Mouse (Mus musculus) kidney, embryonic 14.5 days (tissue): ENCODE measurements around the gene Trit1. TPM values are rescaled to one million over a fixed set of nuclear protein-coding genes. Genes with fewer than 3 reads are reported as not detected.

Experiments
- ATAC-seq: fragments of 200-750 bp; cut with Nextera tagmentation; 2 replicates; pipeline ENCODE4 v1.8.0; 2017; ENCODE audit warnings: moderate number of reproducible peaks, mild to moderate bottlenecking, moderate TSS enrichment, moderate library complexity; ENCODE audit not compliant: low FRiP score, low TSS enrichment
- H3K27ac ChIP-seq: fragments of 300-500 bp; sonication (generic); 2 replicates; pipeline ENCODE4 v1.5.1; 2014; ENCODE audit warnings: low read depth, mild to moderate bottlenecking, low read length, moderate library complexity, mixed read lengths
- H3K27me3 ChIP-seq: fragments of 300-500 bp; sonication (generic); 2 replicates; pipeline ENCODE4 v1.6.1; 2014; ENCODE audit warnings: mild to moderate bottlenecking, low read length; ENCODE audit not compliant: control insufficient read depth, insufficient read depth
- H3K36me3 ChIP-seq: fragments of 300-500 bp; sonication (generic); 2 replicates; pipeline ENCODE4 v1.6.1; 2014; ENCODE audit warnings: low read length, mixed read lengths; ENCODE audit not compliant: control insufficient read depth, insufficient read depth
- H3K4me1 ChIP-seq: fragments of 300-500 bp; sonication (generic); 2 replicates; pipeline ENCODE4 v1.6.1; 2014; ENCODE audit warnings: low read length, mixed read lengths; ENCODE audit not compliant: control insufficient read depth, insufficient read depth
- H3K4me2 ChIP-seq: fragments of 300-500 bp; sonication (generic); replicated peaks from 2 replicates; pipeline ENCODE4 v1.6.1; 2014; ENCODE audit warnings: low read depth, mild to moderate bottlenecking, low read length
- H3K4me3 ChIP-seq: fragments of 300-500 bp; sonication (generic); 2 replicates; pipeline ENCODE4 v1.5.1; 2014; ENCODE audit warnings: mild to moderate bottlenecking, low read length
- H3K9ac ChIP-seq: fragments of 300-500 bp; sonication (generic); 2 replicates; pipeline ENCODE4 v1.6.1; 2014; ENCODE audit warnings: low read depth, mild to moderate bottlenecking, low read length, moderate library complexity
- H3K9me3 ChIP-seq: fragments of 300-500 bp; sonication (generic); 2 replicates; pipeline ENCODE4 v1.6.1; 2016; ENCODE audit warnings: low read length; ENCODE audit not compliant: control insufficient read depth
- WGBS: fragments of 180-500 bp; shearing (Covaris S2); extraction: QIAGEN DNeasy Blood & Tissue Kit; methylation state at CpG from one replicate; pipeline ENCODE4 v1.1.7; 2014; 5-methylcytosine and 5-hydroxymethylcytosine counted together
- polyA plus RNA-seq: library from polyadenylated mRNA; unstranded; fragments of >200 nt; fragmentation: Nextera tagmentation; extraction: Ambion mirVana; gene quantifications from 2 replicates; pipeline ENCODE4 v1.2.1, GENCODE M21; 2014

Gene Trit1
- polyA plus RNA-seq, 1 experiment from 2014 or later = 21.7 TPM

GRCm38 (mm10) chr4:123076928-123077327 is 60.5 kb downstream of the Trit1 start:
- 0 out of 2 replicates have a peak overlapping the region, but pooled peaks have one; percentile 18 for H3K9ac ChIP-seq
- H3K27ac ChIP-seq = peak overlapping the region; percentile 73; the same call in 1 of the 2 replicates
- H3K4me3 ChIP-seq = no peak overlapping the region
- H3K27me3 ChIP-seq = no peaks in the 10 kb centered on the region
- H3K9me3 ChIP-seq = no peaks in the 10 kb centered on the region
- no peaks in the 10 kb centered on the region for H3K36me3 ChIP-seq
- peaks cover 6% of the 10 kb centered on the region; the same call in 1 of the 2 replicates for H3K4me1 ChIP-seq
- ATAC-seq = peak; percentile 86
- H3K4me2 ChIP-seq = no peak overlapping the region
- 26% methylated on average over 8 of the region's 8 CpGs for WGBS

GRCm38 (mm10) chr4:123078231-123078630 is 61.8 kb downstream of the Trit1 start:
- H3K4me2 ChIP-seq = no peak overlapping the region
- WGBS = 78% methylated on average over 4 of the region's 4 CpGs
- H3K9ac ChIP-seq = no peak overlapping the region
- no peaks in the 10 kb centered on the region for H3K9me3 ChIP-seq
- no peaks in the 10 kb centered on the region for H3K27me3 ChIP-seq
- peaks cover 6% of the 10 kb centered on the region; the same call in 1 of the 2 replicates for H3K4me1 ChIP-seq
- ATAC-seq = no peak
- no peaks in the 10 kb centered on the region for H3K36me3 ChIP-seq
- no peak overlapping the region for H3K4me3 ChIP-seq
- no peak overlapping the region for H3K27ac ChIP-seq

GRCm38 (mm10) chr4:123080791-123081190 is 64.4 kb downstream of the Trit1 start:
- no peak overlapping the region for H3K27ac ChIP-seq
- no peaks in the 10 kb centered on the region for H3K27me3 ChIP-seq
- no peak for ATAC-seq
- H3K4me3 ChIP-seq = no peak overlapping the region
- H3K9ac ChIP-seq = no peak overlapping the region
- 51% methylated on average over 13 of the region's 13 CpGs for WGBS
- H3K9me3 ChIP-seq = no peaks in the 10 kb centered on the region
- H3K4me2 ChIP-seq = no peak overlapping the region
- H3K4me1 ChIP-seq = peaks cover 6% of the 10 kb centered on the region; the same call in 1 of the 2 replicates
- no peaks in the 10 kb centered on the region for H3K36me3 ChIP-seq

- Histone ChIP-seq H3K9ac (no peak overlapping the region), H3K36me3 (no peaks in the 10 kb centered on the region), H3K9me3 (no peaks in the 10 kb centered on the region), H3K4me3 (no peak overlapping the region), H3K27me3 (no peaks in the 10 kb centered on the region), H3K4me1 (no peaks in the 10 kb centered on the region), H3K27ac (no peak overlapping the region), H3K4me2 (no peak overlapping the region)
- WGBS = 79% methylated on average over 20 of the region's 20 CpGs
- ATAC-seq = peak; percentile 40
Measured at GRCm38 (mm10) chr4:123082283-123083163, 66.1 kb downstream of the Trit1 start.

GRCm38 (mm10) chr4:123083323-123083902 is 67.0 kb downstream of the Trit1 start:
- Histone ChIP-seq H3K4me3 (no peak overlapping the region), H3K9ac (no peak overlapping the region), H3K4me1 (no peaks in the 10 kb centered on the region), H3K36me3 (no peaks in the 10 kb centered on the region), H3K27me3 (no peaks in the 10 kb centered on the region), H3K27ac (no peak overlapping the region), H3K4me2 (no peak overlapping the region), H3K9me3 (no peaks in the 10 kb centered on the region)
- WGBS = 68% methylated on average over 13 of the region's 13 CpGs
- no peak for ATAC-seq

- ATAC-seq = no peak
- H3K27me3 ChIP-seq = no peaks in the 10 kb centered on the region
- H3K9ac ChIP-seq = no peak overlapping the region
- no peak overlapping the region for H3K4me2 ChIP-seq
- H3K9me3 ChIP-seq = no peaks in the 10 kb centered on the region
- no peak overlapping the region for H3K4me3 ChIP-seq
- H3K36me3 ChIP-seq = no peaks in the 10 kb centered on the region
- H3K4me1 ChIP-seq = no peaks in the 10 kb centered on the region
- WGBS = 67% methylated on average over 2 of the region's 2 CpGs
- no peak overlapping the region for H3K27ac ChIP-seq
Measured at GRCm38 (mm10) chr4:123085290-123085689, 68.9 kb downstream of the Trit1 start.

GRCm38 (mm10) chr4:123086381-123086780 is 70.0 kb downstream of the Trit1 start:
- 91% methylated on average over 4 of the region's 4 CpGs for WGBS
- Histone ChIP-seq H3K27me3 (no peaks in the 10 kb centered on the region), H3K4me3 (no peak overlapping the region), H3K27ac (no peak overlapping the region), H3K9ac (no peak overlapping the region), H3K4me1 (no peaks in the 10 kb centered on the region), H3K4me2 (no peak overlapping the region), H3K36me3 (no peaks in the 10 kb centered on the region), H3K9me3 (no peaks in the 10 kb centered on the region)
- ATAC-seq = no peak

GRCm38 (mm10) chr4:123092621-123093020 is 76.2 kb downstream of the Trit1 start:
- Histone ChIP-seq H3K27ac (no peak overlapping the region), H3K27me3 (no peaks in the 10 kb centered on the region), H3K9ac (no peak overlapping the region), H3K36me3 (no peaks in the 10 kb centered on the region), H3K4me1 (no peaks in the 10 kb centered on the region), H3K9me3 (no peaks in the 10 kb centered on the region), H3K4me2 (no peak overlapping the region), H3K4me3 (no peak overlapping the region)
- WGBS = 63% methylated on average over 5 of the region's 5 CpGs
- ATAC-seq = no peak
